Mouse (Mus musculus) gastrocnemius, postnatal 4 days (tissue): Measurements from ENCODE around the gene Tmem199. TPM values are rescaled to one million over a fixed set of nuclear protein-coding genes. Genes with fewer than 3 reads are reported as not detected.

Source experiments
- DNase-seq, 2 experiments: peaks; one replicate each; pipeline ENCODE4 v3.0.0; 2021 to 2022; ENCODE audit warnings: low spot score in 2 of 2, mixed read lengths in 2 of 2
- total RNA-seq, 2 experiments: library from RNA; stranded (reverse); gene quantifications; 2 replicates each; pipeline ENCODE4 v1.2.3; 2021

The Tmem199 gene
- total RNA-seq, 2 experiments from 2014 or later, result 12.6 to 14.7 TPM

GRCm38 (mm10) chr11:78490781-78491241 is 21.2 kb downstream of the Tmem199 start:
- DNase-seq, result no peak

- peak in 1 of 2 experiments; percentile 64 for DNase-seq
Observed at GRCm38 (mm10) chr11:78488168-78488567, 23.8 kb downstream of the Tmem199 start.

- DNase-seq, result no peak
Observed at GRCm38 (mm10) chr11:78483639-78484038, 28.3 kb downstream of the Tmem199 start.

- no peak for DNase-seq
Observed at GRCm38 (mm10) chr11:78475289-78475688, 36.7 kb downstream of the Tmem199 start.

- DNase-seq, result no peak
Observed at GRCm38 (mm10) chr11:78471326-78472103, 40.5 kb downstream of the Tmem199 start.

GRCm38 (mm10) chr11:78467932-78468331 is 44.0 kb downstream of the Tmem199 start:
- DNase-seq, result no peak

GRCm38 (mm10) chr11:78467515-78467914 is 44.5 kb downstream of the Tmem199 start:
- DNase-seq, result no peak

GRCm38 (mm10) chr11:78466242-78466912 is 45.6 kb downstream of the Tmem199 start:
- DNase-seq, result peak in 1 of 2 experiments; percentile 17

GRCm38 (mm10) chr11:78465568-78466180 is 46.3 kb downstream of the Tmem199 start, which contains the start of gene Slc46a1:
Gene Slc46a1 (plus strand): TSS chr11:78465697.
- peak; percentile 84 to 92 for DNase-seq

- DNase-seq, result no peak
Observed at GRCm38 (mm10) chr11:78465116-78465515, 46.9 kb downstream of the Tmem199 start.

- no peak for DNase-seq
Observed at GRCm38 (mm10) chr11:78463286-78464036, 48.5 kb downstream of the Tmem199 start.

GRCm38 (mm10) chr11:78462669-78463068 is 49.3 kb downstream of the Tmem199 start:
- DNase-seq, result no peak

- no peak for DNase-seq
Observed at GRCm38 (mm10) chr11:78461894-78462293, 50.1 kb downstream of the Tmem199 start.

- no peak for DNase-seq
Observed at GRCm38 (mm10) chr11:78458740-78459139, 53.2 kb downstream of the Tmem199 start.

Other genes starting within 250 kb of the Tmem199 start
- gene BC030499, start 221.3 kb downstream of the Tmem199 start, total RNA-seq, result 1 to 10 TPM in 1 of 2 experiments, under 1 TPM in 1; 0.47 to 1.3 TPM
- gene Spag5, start 210.6 kb downstream of the Tmem199 start, total RNA-seq, result 10 to 100 TPM; 14.6 to 16.1 TPM
- 1 to 10 TPM; 1.4 to 2.2 TPM for gene Aldoc, start 189.2 kb downstream of the Tmem199 start, total RNA-seq
- 10 to 100 TPM; 30.5 to 33.2 TPM for gene Pigs, start 183.8 kb downstream of the Tmem199 start, total RNA-seq
- gene Unc119, start 168.7 kb downstream of the Tmem199 start, total RNA-seq, result 10 to 100 TPM; 20.4 to 26.7 TPM
- gene Foxn1, start 125.6 kb downstream of the Tmem199 start, total RNA-seq, result not detected
- gene Slc13a2, start 90.0 kb downstream of the Tmem199 start, total RNA-seq, result not detected
- gene Slc46a1, start 46.5 kb downstream of the Tmem199 start, total RNA-seq, result 1 to 10 TPM; 2.7 to 4.9 TPM
- gene Sarm1, start 14.4 kb downstream of the Tmem199 start, total RNA-seq, result 1 to 10 TPM in 1 of 2 experiments, under 1 TPM in 1; 0.93 to 1.2 TPM
- 10 to 100 TPM; 23.8 to 27.4 TPM for gene Vtn, start 13.1 kb downstream of the Tmem199 start, total RNA-seq
- not detected for gene Sebox, start 8.7 kb downstream of the Tmem199 start, total RNA-seq
- gene Poldip2, start within 50 bp of the Tmem199 start, total RNA-seq, result 100 to 1,000 TPM in 1 of 2 experiments, 10 to 100 TPM in 1; 96.8 to 114 TPM
- 10 to 100 TPM; 51.7 to 52.8 TPM for gene Tnfaip1, start 24.2 kb upstream of the Tmem199 start, total RNA-seq
- 10 to 100 TPM; 47.1 to 50.2 TPM for gene Ift20, start 24.2 kb upstream of the Tmem199 start, total RNA-seq
- gene Tmem97, start 38.6 kb upstream of the Tmem199 start, total RNA-seq, result 10 to 100 TPM; 21.8 to 22.4 TPM
- 10 to 100 TPM in 1 of 2 experiments, 1 to 10 TPM in 1; 7.6 to 10.5 TPM for gene Nlk, start 185.2 kb upstream of the Tmem199 start, total RNA-seq
- gene Ccnq, start 239.6 kb upstream of the Tmem199 start, total RNA-seq, result 10 to 100 TPM; 17.2 to 17.7 TPM